Mouse (Mus musculus) ES-Bruce4 (cell line): ENCODE measurements around the gene Mrps7.

Experiments
- CTCF ChIP-seq: IDR thresholded peaks from one replicate; pipeline ENCODE4 v1.8.1; 2011; ENCODE audit warnings: low read depth, low read length
- EP300 ChIP-seq: IDR thresholded peaks from 2 replicates; pipeline ENCODE4 v1.6.1; 2011; ENCODE audit warnings: low read depth, low read length; ENCODE audit not compliant: insufficient read depth

DNA sequence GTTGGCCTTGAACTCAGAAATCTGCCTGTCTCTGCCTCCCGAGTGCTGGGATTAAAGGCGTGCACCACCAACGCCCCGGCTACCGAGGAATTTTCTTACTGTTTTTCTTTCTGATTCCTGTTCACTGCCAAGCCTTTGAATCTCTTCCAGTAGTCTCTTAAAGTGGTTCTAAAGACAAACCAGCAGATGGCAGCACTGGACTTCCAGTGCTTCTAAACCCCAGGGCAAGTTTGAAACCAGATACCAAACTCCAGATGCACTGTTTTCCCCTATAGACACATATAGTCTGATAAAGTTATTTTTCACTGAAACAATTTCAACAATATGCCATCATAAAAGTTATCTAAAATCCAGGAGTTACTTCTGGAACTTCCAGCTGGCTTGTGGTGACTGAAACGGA, 43.7 kb downstream of the Mrps7 start:
- no peak for TF ChIP-seq EP300
- TF ChIP-seq CTCF = no peak
